Mouse (Mus musculus) gastrocnemius, adult 18-20 months (tissue): ENCODE results near the gene Pcdh9. TPM values are rescaled to one million over a fixed set of nuclear protein-coding genes. Genes with fewer than 3 reads are reported as not detected.

Experiments
- DNase-seq: peaks from one replicate; pipeline ENCODE4 v3.0.0; 2021; ENCODE audit warnings: low spot score
- long read RNA-seq, 2 experiments: library from polyadenylated mRNA; stranded (forward); transcript quantifications; one replicate each; pipeline ENCODE4 v2.0.0; 2021
- total RNA-seq, 2 experiments: library from RNA; stranded (reverse); gene quantifications; 2 replicates each; pipeline ENCODE4 v1.2.3; 2021

Gene Pcdh9
- total RNA-seq = under 1 TPM; 0.25 to 0.40 TPM
- long read RNA-seq, experiment 1 = 0 reads
- long read RNA-seq, experiment 2, partial matches to known transcripts = 0 of 1 reads
- long read RNA-seq, experiment 2, other reads (novel, unspliced or antisense) = 1 of 1 reads

- peak; percentile 64 for DNase-seq
These were observed at the start of gene Pcdh9 for GRCm38 (mm10) chr14:93890519-93891370. Pcdh9 (minus strand) TSS chr14:93890679.

GRCm38 (mm10) chr14:93906928-93907327 is 16.4 kb upstream of the Pcdh9 start:
- no peak for DNase-seq

GRCm38 (mm10) chr14:93898533-93898932 is 8.1 kb upstream of the Pcdh9 start:
- DNase-seq = no peak

GRCm38 (mm10) chr14:93895131-93895530 is 4.7 kb upstream of the Pcdh9 start:
- DNase-seq = no peak

GRCm38 (mm10) chr14:93891371-93891746 is 880 bp upstream of the Pcdh9 start:
- no peak for DNase-seq

GRCm38 (mm10) chr14:93889839-93890518 is 500 bp downstream of the Pcdh9 start:
- no peak for DNase-seq

- DNase-seq = no peak
These were observed 1.2 kb downstream of the Pcdh9 start for GRCm38 (mm10) chr14:93889231-93889630.

GRCm38 (mm10) chr14:93888346-93888745 is 2.1 kb downstream of the Pcdh9 start:
- no peak for DNase-seq

- DNase-seq = no peak
These were observed 3.4 kb downstream of the Pcdh9 start for GRCm38 (mm10) chr14:93887066-93887465.

- DNase-seq = no peak
These were observed 4.9 kb downstream of the Pcdh9 start for GRCm38 (mm10) chr14:93885551-93886084.

- peak; percentile 32 for DNase-seq
These were observed 6.0 kb downstream of the Pcdh9 start for GRCm38 (mm10) chr14:93884467-93884866.

- DNase-seq = no peak
These were observed 10.4 kb downstream of the Pcdh9 start for GRCm38 (mm10) chr14:93880071-93880470.

- DNase-seq = no peak
These were observed 14.5 kb downstream of the Pcdh9 start for GRCm38 (mm10) chr14:93875968-93876367.

- DNase-seq = no peak
These were observed 22.3 kb downstream of the Pcdh9 start for GRCm38 (mm10) chr14:93868211-93868610.

GRCm38 (mm10) chr14:93858069-93858468 is 32.4 kb downstream of the Pcdh9 start:
- no peak for DNase-seq

GRCm38 (mm10) chr14:93846091-93846677 is 44.3 kb downstream of the Pcdh9 start:
- no peak for DNase-seq

GRCm38 (mm10) chr14:93842686-93843288 is 47.7 kb downstream of the Pcdh9 start:
- no peak for DNase-seq

- DNase-seq = no peak
These were observed 58.0 kb downstream of the Pcdh9 start for GRCm38 (mm10) chr14:93832511-93832910.

- no peak for DNase-seq
These were observed 63.3 kb downstream of the Pcdh9 start for GRCm38 (mm10) chr14:93827159-93827558.

- no peak for DNase-seq
These were observed 64.4 kb downstream of the Pcdh9 start for GRCm38 (mm10) chr14:93826042-93826462.

GRCm38 (mm10) chr14:93818845-93819244 is 71.6 kb downstream of the Pcdh9 start:
- no peak for DNase-seq
